In the genomic region with DNA sequence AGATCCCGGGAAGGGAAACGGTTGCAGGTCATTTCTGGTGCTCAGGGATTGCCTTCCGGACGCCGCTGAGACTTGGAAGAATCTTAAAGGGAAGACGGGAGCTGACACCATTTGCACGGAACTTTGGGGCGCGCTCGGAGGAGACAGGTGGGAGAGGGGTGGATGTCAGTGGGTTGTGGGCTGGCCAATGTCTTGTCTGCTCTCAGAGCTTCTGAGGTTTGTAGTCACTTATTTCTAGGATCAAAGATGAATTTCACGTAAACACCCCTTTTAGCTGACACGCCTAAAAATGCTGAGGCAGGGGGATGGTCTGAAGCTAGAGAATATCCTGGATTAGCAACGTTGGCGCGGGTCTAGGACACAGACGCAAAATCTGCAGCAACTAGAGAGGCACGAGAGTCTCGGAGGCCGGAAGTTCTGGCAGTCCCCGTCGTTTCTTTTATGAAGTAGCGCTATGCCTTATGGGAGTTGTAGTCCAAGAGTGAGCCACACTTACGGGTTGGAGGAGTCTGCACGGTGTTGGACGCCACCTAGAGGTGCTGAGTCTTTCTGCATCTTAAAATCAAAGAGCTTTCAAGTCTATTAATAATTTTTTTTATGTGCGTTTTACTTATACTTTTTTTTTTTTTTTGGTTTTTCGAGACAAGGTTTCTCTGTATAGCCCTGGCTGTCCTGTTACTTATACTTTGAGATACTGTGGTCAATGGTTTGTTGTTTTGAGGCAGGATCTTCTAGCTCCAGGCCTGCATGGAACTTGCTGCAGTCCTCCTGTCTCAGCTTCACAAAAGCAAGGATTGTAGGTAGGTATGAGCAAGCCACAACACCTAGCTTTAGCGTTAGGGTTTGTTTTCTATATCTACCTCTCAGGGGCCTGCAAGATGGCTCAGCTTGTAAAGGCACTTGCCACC, we compare ENCODE assay signal across 8 mouse cellular contexts. TPM values are rescaled to one million over a fixed set of nuclear protein-coding genes. Genes with fewer than 3 reads are reported as not detected.
DNase-seq lines count a peak whose midpoint lies in the region; ATAC-seq and TF ChIP-seq lines count a peak whose summit lies in the region.

A gene (plus strand): TSS at position 72 of the 908 bp plus-strand sequence.

- H3K4me2 ChIP-seq in forebrain, embryonic 13.5 days = peak within 1 kb of the TSS; percentile 87
- H3K4me2 ChIP-seq in liver, postnatal 0 days (ENCODE audit: low read depth, low read length) = peak within 1 kb of the TSS; percentile 97
- H3K4me2 ChIP-seq in neural tube, embryonic 14.5 days (ENCODE audit: low read depth, low read length) = peak within 1 kb of the TSS; percentile 80

- peak; percentile 89 to 91 for DNase-seq in heart, postnatal 10 days
- peak; percentile 99 for DNase-seq in large intestine, adult 2 months (ENCODE audit: low read depth, low spot score)
- DNase-seq in liver, postnatal 0 days = peak; percentile 87
- peak; percentile 77 for DNase-seq in testis, postnatal 10 days (ENCODE audit: low spot score)

- intact Hi-C loops in heart, postnatal 10 days (cut with DNase I) = loop anchor here (2.0 to 5.0 kb wide), 2 partner anchors 44 to 140 kb away; a partner anchor contains a TSS

- TF ChIP-seq POLR2A in ES-Bruce4 (IDR thresholded peaks at IDR 0.05; ENCODE audit: insufficient read depth, low read length) = no peak

- no peaks in the 10 kb centered on the region for H3K9me3 ChIP-seq in ES-Bruce4 (replicated peaks; ENCODE audit: control insufficient read depth, insufficient read depth, low read length, poor library complexity, severe bottlenecking)
- H3K9me3 ChIP-seq in forebrain, embryonic 13.5 days (replicated peaks) = no peaks in the 10 kb centered on the region
- H3K9me3 ChIP-seq in liver, postnatal 0 days (ENCODE audit: low read length) = no peaks in the 10 kb centered on the region
- no peaks in the 10 kb centered on the region for H3K9me3 ChIP-seq in neural tube, embryonic 14.5 days (ENCODE audit: control insufficient read depth, low read length)

- H3K4me3 ChIP-seq in ES-Bruce4 (ENCODE audit: low read depth, low read length) = peak within 1 kb of the TSS; percentile 88
- H3K4me3 ChIP-seq in forebrain, embryonic 13.5 days = peak within 1 kb of the TSS; percentile 59
- H3K4me3 ChIP-seq in liver, postnatal 0 days (ENCODE audit: low read depth, low read length) = peak within 1 kb of the TSS; percentile 74
- peak within 1 kb of the TSS; percentile 48 for H3K4me3 ChIP-seq in neural tube, embryonic 14.5 days (ENCODE audit: low read depth, low read length)

- no peak within 1 kb of the TSS for H3K27ac ChIP-seq in ES-Bruce4 (ENCODE audit: insufficient read depth, low read length)
- H3K27ac ChIP-seq in forebrain, embryonic 13.5 days = no peak within 1 kb of the TSS
- no peak within 1 kb of the TSS for H3K27ac ChIP-seq in liver, postnatal 0 days (ENCODE audit: low read depth)
- H3K27ac ChIP-seq in neural tube, embryonic 14.5 days (ENCODE audit: low read depth, low read length) = no peak within 1 kb of the TSS

- peak within 1 kb of the TSS; percentile 80 for H3K9ac ChIP-seq in ES-Bruce4 (ENCODE audit: low read depth, poor library complexity, severe bottlenecking)
- H3K9ac ChIP-seq in forebrain, embryonic 13.5 days = peak within 1 kb of the TSS; percentile 77
- H3K9ac ChIP-seq in liver, postnatal 0 days (replicated peaks) = peak within 1 kb of the TSS; percentile 73
- peak within 1 kb of the TSS; percentile 55 for H3K9ac ChIP-seq in neural tube, embryonic 14.5 days (replicated peaks; ENCODE audit: low read depth, low read length)

- H3K4me1 ChIP-seq in ES-Bruce4 (ENCODE audit: control insufficient read depth, insufficient read depth, low read length) = no peaks in the 10 kb centered on the region
- peaks cover 9% of the 10 kb centered on the region for H3K4me1 ChIP-seq in forebrain, embryonic 13.5 days
- peaks cover 12% of the 10 kb centered on the region for H3K4me1 ChIP-seq in liver, postnatal 0 days (ENCODE audit: insufficient read depth)
- peaks cover 4% of the 10 kb centered on the region for H3K4me1 ChIP-seq in neural tube, embryonic 14.5 days (ENCODE audit: control insufficient read depth, insufficient read depth, low read length)

- under 1% methylated on average over 28 of the region's 28 CpGs for WGBS in forebrain, embryonic 13.5 days
- WGBS in large intestine, adult 2 months = under 1% methylated on average over 28 of the region's 28 CpGs
- 1% methylated on average over 28 of the region's 28 CpGs for WGBS in liver, postnatal 0 days (ENCODE audit: insufficient replicate concordance)
- WGBS in neural tube, embryonic 14.5 days = under 1% methylated on average over 28 of the region's 28 CpGs

- no peaks in the 10 kb centered on the region for H3K36me3 ChIP-seq in ES-Bruce4 (ENCODE audit: control insufficient read depth, insufficient read depth, low read length, poor library complexity, severe bottlenecking)
- H3K36me3 ChIP-seq in forebrain, embryonic 13.5 days (ENCODE audit: poor library complexity, severe bottlenecking) = no peaks in the 10 kb centered on the region
- H3K36me3 ChIP-seq in liver, postnatal 0 days (replicated peaks; ENCODE audit: insufficient read depth, low read length) = no peaks in the 10 kb centered on the region
- no peaks in the 10 kb centered on the region for H3K36me3 ChIP-seq in neural tube, embryonic 14.5 days (ENCODE audit: control insufficient read depth, insufficient read depth, low read length)

- peak; percentile 94 for ATAC-seq in cerebellum, adult (ENCODE audit: insufficient number of reproducible peaks, low FRiP score, low TSS enrichment)
- peak; percentile 96 for ATAC-seq in forebrain, embryonic 13.5 days
- peak; percentile 96 for ATAC-seq in liver, postnatal 0 days
- peak; percentile 94 for ATAC-seq in neural tube, embryonic 14.5 days (ENCODE audit: low read depth)

- peak; percentile 78 for TF ChIP-seq CTCF in ES-Bruce4 (IDR thresholded peaks at IDR 0.05; ENCODE audit: low read depth, low read length)
- peak; percentile 89 for TF ChIP-seq CTCF in liver, postnatal 0 days (IDR thresholded peaks at IDR 0.05; ENCODE audit: low read depth)

- no peak for TF ChIP-seq EP300 in ES-Bruce4 (IDR thresholded peaks at IDR 0.05; ENCODE audit: insufficient read depth, low read depth, low read length)
- peak; percentile 40; the same call in 1 of the 2 replicates for TF ChIP-seq EP300 in liver, postnatal 0 days (IDR thresholded peaks at IDR 0.05; ENCODE audit: low read depth)

- H3K27me3 ChIP-seq in ES-Bruce4 (ENCODE audit: control insufficient read depth, insufficient read depth, low read length, poor library complexity, severe bottlenecking) = no peaks in the 10 kb centered on the region
- H3K27me3 ChIP-seq in forebrain, embryonic 13.5 days = peaks cover 15% of the 10 kb centered on the region; the same call in 1 of the 2 replicates
- H3K27me3 ChIP-seq in liver, postnatal 0 days (ENCODE audit: insufficient read depth, low read length) = no peaks in the 10 kb centered on the region
- H3K27me3 ChIP-seq in neural tube, embryonic 14.5 days (ENCODE audit: control insufficient read depth, insufficient read depth, low read length) = no peaks in the 10 kb centered on the region

RNA-seq across cellular contexts. Expression of the gene that starts here (rescaled TPM):
- 3.7 and 4.6 TPM in 2 replicates for polyA plus RNA-seq in ES-Bruce4 (2011; ENCODE audit: insufficient read depth, insufficient read length, low read depth, missing spikeins)
- 8.3 and 9.1 TPM in 2 replicates for polyA plus RNA-seq in forebrain, embryonic 13.5 days (2015; fragmentation: Nextera tagmentation; extraction: Ambion mirVana)
- total RNA-seq in heart, postnatal 10 days (2021) = 1 to 10 TPM; 7.8 to 8.7 TPM
- 0.78 and 1.2 TPM in 2 replicates for polyA plus RNA-seq in large intestine, adult 2 months (2012; rRNA removed)
- 14.8 and 15.4 TPM in 2 replicates for polyA plus RNA-seq in liver, postnatal 0 days (2015; fragmentation: Nextera tagmentation; extraction: Ambion mirVana)
- polyA plus RNA-seq in neural tube, embryonic 14.5 days (2014; fragmentation: Nextera tagmentation; extraction: Ambion mirVana) = 27.2 and 31.9 TPM in 2 replicates
